In the genomic region with DNA sequence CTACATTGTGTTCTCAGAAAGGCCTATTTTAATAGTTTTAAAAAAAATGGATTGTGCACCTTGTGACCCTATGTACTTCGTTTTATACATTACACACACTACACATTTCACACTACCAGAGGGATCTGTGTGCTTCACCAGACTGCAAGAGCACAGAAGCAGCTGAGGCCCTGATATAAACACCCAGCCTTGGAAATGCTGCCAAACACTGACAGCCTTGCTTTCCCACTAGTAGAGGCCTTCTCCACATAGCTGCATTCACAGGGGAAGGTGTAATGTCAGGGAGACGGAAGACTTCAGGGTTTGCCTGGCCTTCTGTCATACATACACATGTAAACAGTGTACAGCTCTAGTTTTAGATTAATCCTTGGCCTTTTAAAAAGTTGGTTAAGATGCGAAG, we compare ENCODE assay signal across 29 mouse cellular contexts. TPM values are rescaled to one million over a fixed set of nuclear protein-coding genes. Genes with fewer than 3 reads are reported as not detected.
"Had no signal": no experiment of that assay in that cellular context is flagged by ENCODE, and none has a peak within 500 bp of the region (broad histone marks: within the 10 kb centered on the region; RNA-seq: fewer than 3 reads in every experiment).

No protein-coding gene starts in this region.

- H3K27ac ChIP-seq: kidney, embryonic 15.5 days; left cerebral cortex, adult 2 months; liver, embryonic 13.5 days; macrophage; midbrain, embryonic 12.5 days; midbrain, embryonic 15.5 days; neural tube, embryonic 12.5 days; neural tube, embryonic 15.5 days; stomach, embryonic 15.5 days had no signal

- H3K9ac ChIP-seq: kidney, embryonic 15.5 days; liver, embryonic 13.5 days; midbrain, embryonic 12.5 days; midbrain, embryonic 15.5 days; neural tube, embryonic 12.5 days; neural tube, embryonic 15.5 days; stomach, embryonic 15.5 days had no signal

- H3K27me3 ChIP-seq: kidney, embryonic 15.5 days; liver, embryonic 13.5 days; neural tube, embryonic 12.5 days; neural tube, embryonic 15.5 days; stomach, embryonic 15.5 days had no signal

- H3K9me3 ChIP-seq: kidney, embryonic 15.5 days; liver, embryonic 13.5 days; midbrain, embryonic 12.5 days; midbrain, embryonic 15.5 days; neural tube, embryonic 12.5 days; neural tube, embryonic 15.5 days; stomach, embryonic 15.5 days had no signal

- H3K4me2 ChIP-seq: kidney, embryonic 15.5 days; liver, embryonic 13.5 days; midbrain, embryonic 12.5 days; midbrain, embryonic 15.5 days; neural tube, embryonic 12.5 days; neural tube, embryonic 15.5 days; stomach, embryonic 15.5 days had no signal

- H3K36me3 ChIP-seq: kidney, embryonic 15.5 days; liver, embryonic 13.5 days; midbrain, embryonic 12.5 days; midbrain, embryonic 15.5 days; neural tube, embryonic 12.5 days; stomach, embryonic 15.5 days had no signal

- DNase-seq: kidney, adult 8-10 months; kidney, postnatal 10 days; kidney, postnatal 36 days; layer of hippocampus, postnatal 36 days; liver, embryonic 13.5 days; lung, adult 2 months; lung, postnatal 10 days; right cerebral cortex, adult 18-20 months; right cerebral cortex, postnatal 14 days; right cerebral cortex, postnatal 4 days; thymus, postnatal 25 days had no signal

- H3K4me3 ChIP-seq: kidney, embryonic 15.5 days; left cerebral cortex, adult 2 months; liver, embryonic 13.5 days; midbrain, embryonic 12.5 days; midbrain, embryonic 15.5 days; neural tube, embryonic 12.5 days; neural tube, embryonic 15.5 days; stomach, embryonic 15.5 days had no signal

- ATAC-seq: midbrain, embryonic 15.5 days had no signal

RNA-seq across cellular contexts. Expression of gene Timp4, which starts 3.2 kb away (rescaled TPM):
- total RNA-seq: liver, adult 2 months had no signal
- polyA plus RNA-seq: liver, adult 2 months; liver, embryonic 16.5 days; macrophage had no signal

RNA-seq across cellular contexts. Expression of gene Gm17482, which starts 28.0 kb away (rescaled TPM):
- total RNA-seq: layer of hippocampus, adult 8-10 months; layer of hippocampus, postnatal 10 days; layer of hippocampus, postnatal 36 days; left cerebral cortex, adult 2 months; left cerebral cortex, postnatal 10 days; left cerebral cortex, postnatal 36 days; liver, adult 2 months; megakaryocyte, adult 5-6 weeks had no signal
- polyA plus RNA-seq: kidney, embryonic 15.5 days; limb, embryonic 11.5 days; limb, embryonic 14.5 days; liver, adult 2 months; liver, embryonic 13.5 days; liver, embryonic 16.5 days; lung, adult 2 months; macrophage; midbrain, embryonic 12.5 days; midbrain, embryonic 15.5 days; neural tube, embryonic 12.5 days; neural tube, embryonic 15.5 days; stomach, embryonic 15.5 days; thymus, postnatal 0 days had no signal
